Mouse (Mus musculus): ENCODE results near the gene Robo1. TPM values are rescaled to one million over a fixed set of nuclear protein-coding genes. Genes with fewer than 3 reads are reported as not detected.

Gene Robo1
- polyA plus RNA-seq, 2 experiments from 2014 or later: 0.20 TPM; not detected in 1

GRCm38 (mm10) chr16:73011313-73011712 lies 703.2 kb downstream of the Robo1 start:
- no peak for ATAC-seq

GRCm38 (mm10) chr16:73012926-73013325 lies 704.8 kb downstream of the Robo1 start:
- ATAC-seq: no peak

- ATAC-seq: no peak
Measured at GRCm38 (mm10) chr16:73014544-73014943, 706.4 kb downstream of the Robo1 start.

GRCm38 (mm10) chr16:73015976-73016375 lies 707.9 kb downstream of the Robo1 start:
- no peak for ATAC-seq

- no peak for ATAC-seq
Measured at GRCm38 (mm10) chr16:73016801-73017200, 708.7 kb downstream of the Robo1 start.

GRCm38 (mm10) chr16:73024326-73024725 lies 716.2 kb downstream of the Robo1 start:
- no peak for ATAC-seq

- ATAC-seq: no peak
Measured at GRCm38 (mm10) chr16:73027692-73028091, 719.6 kb downstream of the Robo1 start.

GRCm38 (mm10) chr16:73030999-73031398 lies 722.9 kb downstream of the Robo1 start:
- ATAC-seq: no peak

- no peak for ATAC-seq
Measured at GRCm38 (mm10) chr16:73035210-73035985, 727.3 kb downstream of the Robo1 start.

- ATAC-seq: no peak
Measured at GRCm38 (mm10) chr16:73038552-73038951, 730.4 kb downstream of the Robo1 start.

- no peak for ATAC-seq
Measured at GRCm38 (mm10) chr16:73062461-73062860, 754.4 kb downstream of the Robo1 start.

GRCm38 (mm10) chr16:73067782-73068181 lies 759.7 kb downstream of the Robo1 start:
- ATAC-seq: no peak

GRCm38 (mm10) chr16:73072047-73072446 lies 763.9 kb downstream of the Robo1 start:
- ATAC-seq: no peak

- ATAC-seq: no peak
Measured at GRCm38 (mm10) chr16:73072883-73073282, 764.8 kb downstream of the Robo1 start.

GRCm38 (mm10) chr16:73082420-73082819 lies 774.3 kb downstream of the Robo1 start:
- no peak for ATAC-seq

GRCm38 (mm10) chr16:73083077-73083476 lies 775.0 kb downstream of the Robo1 start:
- no peak for ATAC-seq

All from CD4-positive, CD25-positive, alpha-beta regulatory T cell, adult 4 months (primary cell).